Mouse (Mus musculus) ES-E14 (cell line): ENCODE results near the gene Mapk8ip1. TPM values are rescaled to one million over a fixed set of nuclear protein-coding genes. Genes with fewer than 3 reads are reported as not detected.

Source experiments
- DNase-seq: peaks from one replicate; pipeline ENCODE4 v3.0.0-alpha.2; 2013; ENCODE audit warnings: low read depth, low spot score
- H3K27ac ChIP-seq: 2 replicates; pipeline ENCODE4 v1.5.1; 2012; ENCODE audit warnings: low read depth, mild to moderate bottlenecking, low read length, moderate library complexity, mixed read lengths; ENCODE audit not compliant: poor library complexity, insufficient read depth, severe bottlenecking
- H3K36me3 ChIP-seq: 2 replicates; pipeline ENCODE4 v1.6.1; 2012; ENCODE audit warnings: mild to moderate bottlenecking, low read length, moderate library complexity, mixed read lengths; ENCODE audit not compliant: control insufficient read depth, poor library complexity, insufficient read depth, severe bottlenecking
- H3K4me1 ChIP-seq, 2 experiments: fragments of 150-350 bp in 1 of 2; sonication (generic) in 1 of 2; 2 replicates each; pipeline ENCODE4 v1.6.1; 2012; ENCODE audit warnings: low read length in 2 of 2, mild to moderate bottlenecking in 1 of 2, mixed read lengths in 1 of 2; ENCODE audit not compliant: control insufficient read depth in 2 of 2, insufficient read depth in 2 of 2, poor library complexity in 1 of 2
- H3K4me3 ChIP-seq, 2 experiments: fragments of 150-350 bp in 1 of 2; sonication (generic) in 1 of 2; 2 replicates each; pipeline ENCODE4 v1.5.1; 2012; ENCODE audit warnings: low read length in 2 of 2, low read depth in 1 of 2, mild to moderate bottlenecking in 1 of 2, mixed read lengths in 1 of 2; ENCODE audit not compliant: insufficient read depth in 1 of 2, poor library complexity in 1 of 2, severe bottlenecking in 1 of 2
- H3K9ac ChIP-seq: 2 replicates; pipeline ENCODE4 v1.6.1; 2012; ENCODE audit warnings: low read depth, mild to moderate bottlenecking, low read length, mixed read lengths; ENCODE audit not compliant: poor library complexity, insufficient read depth, severe bottlenecking
- H3K9me3 ChIP-seq: fragments of 150-350 bp; sonication (generic); 2 replicates; pipeline ENCODE4 v1.6.1; 2012; ENCODE audit warnings: low read depth, mild to moderate bottlenecking, low read length; ENCODE audit not compliant: control insufficient read depth, insufficient read depth
- CHD2 ChIP-seq: IDR thresholded peaks from 2 replicates; pipeline ENCODE4 v1.6.1; 2014; ENCODE audit warnings: mild to moderate bottlenecking, low read depth, low read length, inconsistent platforms
- HCFC1 ChIP-seq: IDR thresholded peaks from 2 replicates; pipeline ENCODE4 v1.6.1; 2012; ENCODE audit warnings: low read length, inconsistent platforms, borderline replicate concordance; ENCODE audit not compliant: insufficient read depth
- MAFK ChIP-seq: IDR thresholded peaks from 2 replicates; pipeline ENCODE4 v1.6.1; 2014; ENCODE audit warnings: mild to moderate bottlenecking, low read depth, low read length, inconsistent platforms; ENCODE audit not compliant: insufficient read depth
- ZC3H11A ChIP-seq: IDR thresholded peaks from 2 replicates; pipeline ENCODE4 v1.6.1; 2012; ENCODE audit warnings: low read depth, mild to moderate bottlenecking, inconsistent platforms, low read length, borderline replicate concordance
- ZNF384 ChIP-seq: IDR thresholded peaks from 2 replicates; pipeline ENCODE4 v1.6.1; 2012; ENCODE audit warnings: low read depth, low read length, inconsistent platforms
- in situ Hi-C, 2 experiments: fragments of 600-800 bp; cut with MboI; formaldehyde crosslinking; loops; one replicate each; pipeline ENCODE4 v1.15.1; 2025; ENCODE audit warnings: low sequenced_read_pairs in 2 of 2, inconsistent platforms in 1 of 2; ENCODE audit not compliant: unreplicated experiment in 2 of 2
- total RNA-seq: library from RNA; depleted of rRNA; stranded (reverse); fragments of 300-350 nt; gene quantifications from 2 replicates; pipeline ENCODE4 v1.2.3, GENCODE M21; 2012

Gene Mapk8ip1
- total RNA-seq, 1 experiment, result 11.6 TPM

DNA sequence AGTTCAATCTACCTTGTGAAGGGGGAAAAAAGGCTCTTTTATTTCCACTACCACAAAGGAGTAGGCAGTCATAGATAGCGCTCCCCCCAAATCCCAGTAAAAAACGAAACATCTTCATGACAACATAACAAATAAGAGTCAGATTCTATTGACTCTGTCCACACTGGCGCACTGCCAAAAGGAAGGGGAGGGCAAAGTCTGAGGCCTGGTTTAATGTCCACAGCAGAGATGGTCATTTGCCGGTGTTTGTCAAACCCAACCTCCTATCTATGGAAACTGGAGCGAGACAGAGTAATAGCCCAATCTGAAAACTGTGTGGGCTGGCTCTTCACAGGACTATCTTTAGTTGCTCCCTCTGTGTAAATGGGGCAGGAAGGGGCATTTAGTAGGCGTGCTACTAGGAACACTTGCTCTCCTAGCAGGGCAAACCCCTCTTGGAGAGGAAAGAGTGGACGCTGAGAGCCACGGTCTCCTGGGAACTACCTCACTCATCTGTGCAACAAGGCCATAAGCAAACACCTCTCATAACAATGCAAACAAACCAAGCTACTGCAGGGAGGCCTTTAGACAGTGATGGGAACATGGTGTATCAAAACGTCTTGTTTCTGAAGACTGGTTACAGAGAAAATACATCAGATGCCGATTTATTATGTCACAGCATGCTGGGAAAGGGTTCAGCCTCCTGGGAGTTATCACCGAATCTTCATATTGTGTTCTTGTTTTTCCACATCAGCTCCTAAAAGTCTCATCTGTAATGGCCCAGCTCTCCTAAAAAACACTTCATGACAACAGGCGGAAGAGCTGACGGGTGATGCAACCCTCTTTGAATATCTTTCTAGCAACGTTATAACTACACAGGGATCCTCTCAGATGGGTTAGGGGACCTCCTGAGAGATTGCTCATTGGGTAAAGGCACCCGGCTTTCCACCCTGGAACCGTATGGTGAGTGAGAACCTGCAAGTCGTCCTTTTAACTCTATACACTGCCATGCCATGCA is 31.5 kb upstream of the Mapk8ip1 start:
- no peaks in the 10 kb centered on the region for H3K9me3 ChIP-seq
- DNase-seq, result no peak
- no peak overlapping the region for H3K27ac ChIP-seq
- in situ Hi-C loops, result loop anchor here in 1 of 2 experiments (10.0 kb wide), 1 partner anchor 468 kb away; no protein-coding TSS in a partner anchor
- H3K4me3 ChIP-seq, result peak overlapping the region; percentile 90 to 98
- peak overlapping the region; percentile 50; the same call in 1 of the 2 replicates for H3K9ac ChIP-seq
- TF ChIP-seq CHD2, result no peak
- no peak for TF ChIP-seq HCFC1
- TF ChIP-seq ZC3H11A, result no peak
- no peak for TF ChIP-seq ZNF384
- TF ChIP-seq MAFK, result no peak
- H3K4me1 ChIP-seq, result peaks cover 13 to 20% of the 10 kb centered on the region in 2 experiments
- no peaks in the 10 kb centered on the region for H3K36me3 ChIP-seq

DNA sequence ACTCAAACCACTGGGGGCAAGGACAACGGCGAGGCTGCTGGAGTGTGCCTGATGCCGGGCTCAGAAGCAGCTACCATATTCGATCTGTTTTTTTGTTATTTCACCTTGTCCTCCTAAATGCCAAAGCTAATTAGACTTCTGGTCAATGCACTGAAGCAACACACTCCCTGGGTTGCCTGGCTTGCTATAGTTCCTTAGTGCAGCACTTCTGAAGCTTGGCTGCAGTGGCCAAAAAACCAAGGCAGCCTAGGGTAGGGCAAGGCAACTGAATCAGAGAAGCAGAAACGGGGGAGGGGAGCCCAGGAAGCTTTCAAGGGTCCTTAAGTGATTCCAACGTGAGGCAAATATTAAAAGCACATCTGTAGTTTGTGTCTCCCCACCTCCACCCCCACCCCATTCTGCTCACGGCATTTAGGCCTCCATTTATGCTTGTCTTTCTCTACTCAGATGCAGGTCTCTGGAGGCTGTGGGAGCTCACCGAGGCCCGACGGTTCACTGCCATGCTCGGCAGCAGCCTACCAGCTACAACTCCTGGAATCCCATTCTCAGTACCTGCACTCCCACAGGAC is 30.6 kb upstream of the Mapk8ip1 start:
- Histone ChIP-seq H3K27ac (no peak overlapping the region), H3K9me3 (no peaks in the 10 kb centered on the region), H3K36me3 (no peaks in the 10 kb centered on the region), H3K4me1 (peaks cover 13 to 22% of the 10 kb centered on the region in 2 experiments), H3K9ac (peak overlapping the region; percentile 29; the same call in 1 of the 2 replicates), H3K4me3 (peak overlapping the region; percentile 39 to 48)
- no peak for DNase-seq
- in situ Hi-C loops, result loop anchor here in 1 of 2 experiments (10.0 kb wide), 1 partner anchor 467 kb away; no protein-coding TSS in a partner anchor
- TF ChIP-seq ZNF384 (no peak), HCFC1 (no peak), MAFK (no peak)

DNA sequence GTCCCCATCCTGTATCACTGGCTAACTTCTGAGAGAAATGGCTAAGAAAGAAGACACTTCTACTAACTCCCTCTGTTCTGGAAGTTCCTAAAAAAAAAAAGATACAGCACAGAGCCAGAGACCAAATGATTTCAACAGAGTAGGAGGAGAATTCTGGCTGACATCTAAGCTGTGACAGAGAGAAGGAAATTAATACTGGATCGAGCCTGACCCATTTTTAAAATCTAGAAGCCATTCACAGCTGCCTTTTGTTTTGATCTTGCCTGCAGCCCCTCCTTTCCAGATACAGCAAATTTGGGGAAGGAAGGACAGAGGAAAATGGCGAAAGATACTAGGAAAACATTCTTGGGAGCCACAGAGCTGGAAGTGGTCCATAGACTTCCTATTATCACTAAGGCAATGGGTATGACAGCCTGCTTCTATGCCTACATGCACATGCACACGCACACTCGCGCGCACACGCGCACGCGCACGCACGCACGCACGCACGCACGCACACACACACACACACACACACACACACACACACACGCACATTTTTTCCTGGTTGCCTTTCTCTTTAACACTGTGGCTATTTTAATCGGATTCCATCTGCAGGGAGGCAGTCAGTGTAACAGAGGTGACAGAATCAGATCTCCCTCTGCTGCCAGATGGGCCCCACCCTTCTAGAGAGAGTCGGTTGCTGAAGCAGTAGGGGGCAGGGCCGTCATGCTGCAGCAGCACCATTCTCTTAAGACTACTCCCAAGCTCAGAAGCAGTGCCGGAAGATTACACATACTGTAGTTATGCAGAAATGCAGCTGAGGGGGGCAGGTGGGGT is 29.9 kb upstream of the Mapk8ip1 start:
- DNase-seq, result no peak
- 0 out of 2 replicates have a peak, but pooled peaks cover 1% of the 10 kb centered on the region for H3K36me3 ChIP-seq
- peaks cover 13 to 25% of the 10 kb centered on the region in 2 experiments for H3K4me1 ChIP-seq
- peak overlapping the region; percentile 39 to 48 for H3K4me3 ChIP-seq
- H3K9ac ChIP-seq, result peak overlapping the region; percentile 13; the same call in 1 of the 2 replicates
- H3K27ac ChIP-seq, result no peak overlapping the region
- in situ Hi-C loops, result loop anchor here in 1 of 2 experiments (10.0 kb wide), 1 partner anchor 466 kb away; no protein-coding TSS in a partner anchor
- TF ChIP-seq MAFK (no peak), CHD2 (no peak), ZNF384 (no peak), HCFC1 (no peak), ZC3H11A (no peak)
- H3K9me3 ChIP-seq, result no peaks in the 10 kb centered on the region

DNA sequence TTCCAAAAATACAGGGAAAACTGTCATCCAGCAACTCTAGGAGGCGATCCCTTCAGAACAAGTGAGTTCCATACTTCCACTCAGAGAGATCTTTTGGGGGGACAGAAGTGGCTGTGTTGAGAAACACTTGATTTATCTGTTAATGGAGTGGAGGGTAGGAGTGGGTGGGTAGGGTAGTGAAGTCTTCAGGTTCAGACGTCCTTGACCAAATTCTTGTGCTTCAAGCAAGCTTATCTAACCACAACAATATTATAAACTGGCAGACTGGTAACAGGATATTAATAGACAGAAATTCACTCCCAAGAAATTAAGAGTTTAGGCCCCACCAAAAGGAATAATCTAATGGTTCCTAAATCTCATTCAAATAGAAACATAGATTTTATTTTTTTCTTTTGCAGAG is 29.0 kb upstream of the Mapk8ip1 start:
- in situ Hi-C loops, result loop anchor here in 1 of 2 experiments (10.0 kb wide), 1 partner anchor 465 kb away; no protein-coding TSS in a partner anchor
- Histone ChIP-seq H3K9ac (no peak overlapping the region), H3K27ac (no peak overlapping the region), H3K4me1 (peaks cover 19 to 30% of the 10 kb centered on the region in 2 experiments), H3K4me3 (no peak overlapping the region), H3K9me3 (no peaks in the 10 kb centered on the region), H3K36me3 (peaks cover 4% of the 10 kb centered on the region; the same call in 1 of the 2 replicates)
- no peak for TF ChIP-seq MAFK
- TF ChIP-seq ZC3H11A, result no peak
- no peak for TF ChIP-seq HCFC1
- TF ChIP-seq ZNF384, result no peak
- no peak for DNase-seq
